Mouse (Mus musculus): ENCODE data around the gene Eif4g2.
A peak's percentile ranks its signal among the peaks of the same experiment; 100 is the strongest.

Eif4g2 gene

GRCm38 (mm10) chr7:111082822-111083732 is at the start of gene Eif4g2:
Gene Eif4g2, minus strand, starts transcription at chr7:111083030.
- ATAC-seq (ENCODE audit: insufficient number of reproducible peaks, low FRiP score, low TSS enrichment), result peak; percentile 98

GRCm38 (mm10) chr7:111132596-111132995 is 49.8 kb upstream of the Eif4g2 start:
- no peak for ATAC-seq (ENCODE audit: insufficient number of reproducible peaks, low FRiP score, low TSS enrichment)

- no peak for ATAC-seq (ENCODE audit: insufficient number of reproducible peaks, low FRiP score, low TSS enrichment)
Measured at GRCm38 (mm10) chr7:111126636-111127395, 44.0 kb upstream of the Eif4g2 start.

GRCm38 (mm10) chr7:111123761-111124546 is 41.1 kb upstream of the Eif4g2 start:
- no peak for ATAC-seq (ENCODE audit: insufficient number of reproducible peaks, low FRiP score, low TSS enrichment)

- ATAC-seq (ENCODE audit: insufficient number of reproducible peaks, low FRiP score, low TSS enrichment), result peak; percentile 100
Measured at GRCm38 (mm10) chr7:111122531-111123130, 39.8 kb upstream of the Eif4g2 start.

- peak; percentile 57 for ATAC-seq (ENCODE audit: insufficient number of reproducible peaks, low FRiP score, low TSS enrichment)
Measured at GRCm38 (mm10) chr7:111122084-111122530, 39.3 kb upstream of the Eif4g2 start.

- no peak for ATAC-seq (ENCODE audit: insufficient number of reproducible peaks, low FRiP score, low TSS enrichment)
Measured at GRCm38 (mm10) chr7:111121522-111121921, 38.7 kb upstream of the Eif4g2 start.

GRCm38 (mm10) chr7:111109561-111109960 is 26.7 kb upstream of the Eif4g2 start:
- no peak for ATAC-seq (ENCODE audit: insufficient number of reproducible peaks, low FRiP score, low TSS enrichment)

GRCm38 (mm10) chr7:111109161-111109560 is 26.3 kb upstream of the Eif4g2 start:
- ATAC-seq (ENCODE audit: insufficient number of reproducible peaks, low FRiP score, low TSS enrichment), result no peak

- no peak for ATAC-seq (ENCODE audit: insufficient number of reproducible peaks, low FRiP score, low TSS enrichment)
Measured at GRCm38 (mm10) chr7:111098196-111098595, 15.4 kb upstream of the Eif4g2 start.

GRCm38 (mm10) chr7:111095169-111095568 is 12.3 kb upstream of the Eif4g2 start:
- ATAC-seq (ENCODE audit: insufficient number of reproducible peaks, low FRiP score, low TSS enrichment), result no peak

GRCm38 (mm10) chr7:111085153-111085552 is 2.3 kb upstream of the Eif4g2 start:
- no peak for ATAC-seq (ENCODE audit: insufficient number of reproducible peaks, low FRiP score, low TSS enrichment)

GRCm38 (mm10) chr7:111084443-111084842 is 1.6 kb upstream of the Eif4g2 start:
- ATAC-seq (ENCODE audit: insufficient number of reproducible peaks, low FRiP score, low TSS enrichment), result no peak

GRCm38 (mm10) chr7:111083733-111084120 is 897 bp upstream of the Eif4g2 start:
- no peak for ATAC-seq (ENCODE audit: insufficient number of reproducible peaks, low FRiP score, low TSS enrichment)

- peak; percentile 54 for ATAC-seq (ENCODE audit: insufficient number of reproducible peaks, low FRiP score, low TSS enrichment)
Measured at GRCm38 (mm10) chr7:111082043-111082821, 598 bp downstream of the Eif4g2 start.

GRCm38 (mm10) chr7:111080876-111081275 is 2.0 kb downstream of the Eif4g2 start:
- ATAC-seq (ENCODE audit: insufficient number of reproducible peaks, low FRiP score, low TSS enrichment), result no peak

GRCm38 (mm10) chr7:111080026-111080425 is 2.8 kb downstream of the Eif4g2 start:
- no peak for ATAC-seq (ENCODE audit: insufficient number of reproducible peaks, low FRiP score, low TSS enrichment)

- ATAC-seq (ENCODE audit: insufficient number of reproducible peaks, low FRiP score, low TSS enrichment), result no peak
Measured at GRCm38 (mm10) chr7:111078271-111078670, 4.6 kb downstream of the Eif4g2 start.

GRCm38 (mm10) chr7:111075288-111075687 is 7.5 kb downstream of the Eif4g2 start:
- no peak for ATAC-seq (ENCODE audit: insufficient number of reproducible peaks, low FRiP score, low TSS enrichment)
